Mouse (Mus musculus) lung, postnatal 25 days (tissue): Measurements from ENCODE around the gene Slc17a3.

ENCODE experiments used
- DNase-seq: peaks from one replicate; pipeline ENCODE4 v3.0.0; 2022; ENCODE audit warnings: low spot score

Gene Slc17a3

DNA sequence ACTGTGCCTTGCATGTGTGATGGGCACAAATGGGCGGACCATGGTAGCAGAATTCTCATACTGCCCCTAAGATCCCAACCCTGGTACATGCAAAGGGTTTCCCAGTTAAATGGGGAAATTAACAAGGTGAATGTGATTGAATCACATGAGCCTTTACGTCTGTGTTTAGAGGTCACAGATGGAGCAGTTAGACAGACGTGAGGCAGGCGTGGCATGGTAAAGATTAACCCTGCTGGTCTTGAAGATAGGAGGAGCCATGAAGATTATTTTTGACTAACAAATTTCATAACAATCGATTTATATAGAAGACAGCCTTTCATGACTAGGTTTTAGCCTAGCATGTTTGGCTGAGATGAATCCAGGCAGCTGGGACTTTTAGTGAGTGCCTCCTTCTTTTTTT is 33.9 kb downstream of the Slc17a3 start:
- DNase-seq: no peak

DNA sequence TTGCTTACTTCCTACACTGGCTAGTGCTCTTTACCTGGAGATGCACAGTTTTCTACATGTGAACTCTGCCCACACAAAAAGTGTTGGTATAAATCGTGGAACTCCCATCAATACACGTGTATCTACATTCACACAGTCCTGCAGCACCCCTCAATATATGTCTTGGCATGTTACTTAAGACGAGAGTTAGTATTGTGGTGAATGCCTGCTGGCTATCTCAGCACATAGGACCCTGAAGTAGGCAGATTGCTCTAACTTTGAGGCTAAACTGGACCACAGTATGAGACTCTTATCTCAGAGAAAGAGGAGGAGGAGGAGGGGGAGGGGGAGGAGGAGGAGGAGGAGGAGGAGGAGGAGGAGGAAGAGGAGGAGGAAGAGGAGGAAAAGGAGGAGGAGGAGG is 39.9 kb downstream of the Slc17a3 start:
- DNase-seq: no peak

DNA sequence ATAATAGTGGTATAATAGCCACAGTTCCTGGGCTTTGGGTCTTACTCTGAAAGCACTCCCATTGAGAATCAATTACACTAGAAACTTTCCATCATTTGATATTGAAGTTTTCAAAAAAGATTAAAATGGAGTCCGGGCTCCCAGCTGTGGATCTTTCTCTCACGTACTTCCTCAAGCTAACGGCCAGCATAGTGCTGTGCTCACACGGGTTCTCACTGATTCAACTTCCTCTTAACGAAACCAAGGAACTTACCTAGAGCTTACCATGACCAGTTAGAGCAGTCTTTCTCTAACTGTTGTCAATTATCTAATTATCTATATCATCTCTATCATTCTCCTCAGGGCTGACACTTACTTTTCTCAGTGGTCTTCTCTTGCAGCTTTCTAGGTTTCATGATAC is 40.4 kb downstream of the Slc17a3 start:
- no peak for DNase-seq

DNA sequence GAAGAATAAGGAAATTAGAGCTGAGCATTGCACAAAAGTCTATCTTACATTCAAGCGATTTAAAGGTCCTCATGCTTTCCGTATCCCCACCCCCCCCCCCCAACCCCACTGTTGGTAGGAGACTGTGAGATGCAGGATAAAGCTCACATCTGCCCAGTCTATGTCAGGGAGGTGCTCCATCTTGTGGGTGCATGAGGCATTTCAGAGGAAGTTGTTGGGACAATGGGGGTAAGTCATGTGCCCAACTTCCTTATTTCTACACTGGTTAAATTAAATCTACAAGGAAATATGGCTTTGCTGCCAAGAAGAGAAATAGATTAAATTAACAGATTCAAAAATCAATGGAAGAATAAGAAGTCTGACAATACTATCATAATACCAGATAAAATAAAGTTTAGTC is 46.3 kb downstream of the Slc17a3 start:
- DNase-seq: peak; percentile 10

DNA sequence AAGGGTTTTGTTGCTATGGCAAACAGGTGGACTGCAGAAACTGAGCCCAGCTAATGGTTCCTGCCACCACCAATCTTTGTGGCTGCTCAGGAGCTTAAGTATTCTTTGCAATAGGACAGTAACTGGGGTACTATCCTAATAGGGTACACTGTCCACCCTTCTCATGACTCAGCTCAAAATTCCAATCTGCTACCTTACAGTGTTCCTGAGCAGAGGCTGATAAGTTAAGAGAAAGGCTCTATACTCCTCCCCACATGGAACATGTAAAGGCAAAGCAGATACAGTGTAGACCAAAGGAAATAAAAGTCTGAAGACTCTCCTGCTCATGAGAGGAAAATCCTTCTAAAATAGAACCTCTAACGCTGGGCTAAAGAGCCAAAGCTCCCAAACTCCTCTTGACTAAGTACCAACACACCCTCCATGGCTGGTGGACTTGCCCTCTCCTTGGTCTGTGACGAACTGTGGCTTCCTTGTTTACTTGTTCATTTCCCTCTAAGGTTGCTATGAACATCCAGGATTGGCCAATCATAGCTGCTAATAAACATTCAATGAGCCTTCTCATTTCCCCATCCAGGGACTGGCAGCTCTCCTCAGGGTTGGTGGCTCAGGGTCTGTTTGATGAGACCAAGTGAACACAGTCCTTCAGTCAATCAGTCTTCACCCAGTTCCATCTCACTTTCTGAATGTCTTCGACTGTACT is 47.9 kb downstream of the Slc17a3 start:
- DNase-seq: no peak

DNA sequence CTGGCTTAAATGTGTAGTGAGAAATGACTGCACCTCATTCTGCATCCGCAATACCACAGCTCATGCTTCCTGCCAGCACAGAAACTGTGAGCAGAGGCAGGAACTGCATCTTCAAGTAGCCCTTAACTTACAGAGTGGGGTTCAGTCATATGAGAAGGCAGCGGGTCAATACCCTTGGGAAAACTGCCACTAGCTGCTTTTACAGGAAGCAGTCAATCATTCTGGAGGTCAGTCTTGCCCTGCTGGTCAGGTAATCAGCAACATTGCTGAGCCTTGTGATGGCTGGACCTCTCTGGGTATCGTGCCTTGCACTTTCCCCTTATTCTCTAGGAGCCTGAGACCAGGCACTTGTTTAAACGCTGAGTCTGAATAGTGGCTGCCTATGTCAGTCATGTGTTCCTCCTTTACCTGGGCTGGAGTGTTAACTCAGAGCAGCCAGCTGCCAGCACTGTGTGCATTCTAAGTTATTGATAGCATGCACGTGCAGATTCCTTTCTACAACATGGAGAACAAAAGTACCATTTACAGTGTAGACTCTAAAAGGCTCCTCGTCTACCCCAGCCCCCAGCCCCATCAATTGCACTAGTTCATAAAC is 49.9 kb downstream of the Slc17a3 start:
- no peak for DNase-seq

DNA sequence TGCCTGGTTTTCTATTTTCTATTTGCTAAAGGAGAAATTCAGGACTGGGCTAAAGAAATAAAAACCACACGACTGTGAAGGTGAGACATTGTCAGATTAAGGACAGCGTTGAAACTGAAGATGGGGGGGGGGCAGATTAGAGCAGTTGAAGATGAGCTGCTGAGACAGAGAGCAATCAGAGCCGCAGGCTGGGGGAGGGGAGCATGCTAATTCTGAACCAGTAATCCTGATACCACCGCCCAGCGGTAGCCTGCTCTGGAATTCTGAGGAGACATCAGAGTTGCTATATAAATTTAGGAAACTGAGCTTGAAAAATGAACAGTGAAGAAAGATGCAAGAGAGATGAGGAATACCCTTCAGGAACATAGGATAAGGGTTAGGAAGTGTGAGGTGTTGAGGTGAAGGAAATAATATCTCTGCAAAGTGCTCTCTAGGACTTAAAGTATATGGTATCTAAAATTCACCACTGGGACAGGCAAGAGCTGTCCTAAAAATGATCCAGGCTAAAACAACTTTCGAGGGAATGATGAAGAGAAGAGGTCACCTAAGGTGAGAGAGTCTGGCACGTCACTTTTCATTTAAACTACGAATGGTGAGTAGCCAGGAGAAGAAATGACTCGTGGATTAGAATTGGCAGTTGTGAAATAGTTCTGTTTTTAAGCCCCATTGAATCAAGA is 53.5 kb downstream of the Slc17a3 start:
- DNase-seq: no peak

DNA sequence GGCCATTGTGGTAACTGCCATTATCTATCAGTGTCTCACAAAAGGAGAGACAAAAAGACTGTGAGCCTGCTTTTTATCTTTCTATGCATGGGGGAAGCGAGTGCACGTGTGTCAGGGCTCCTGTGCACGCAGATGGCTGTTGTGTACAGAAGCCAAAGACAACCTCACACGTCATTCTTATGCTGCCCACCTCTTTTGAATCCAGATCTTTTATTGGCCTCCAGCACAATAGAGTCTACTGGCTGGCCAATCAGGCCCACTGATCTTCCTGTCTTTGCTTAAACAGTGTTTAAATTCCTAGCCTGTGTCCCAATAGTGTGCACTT is 54.0 kb downstream of the Slc17a3 start:
- DNase-seq: no peak

DNA sequence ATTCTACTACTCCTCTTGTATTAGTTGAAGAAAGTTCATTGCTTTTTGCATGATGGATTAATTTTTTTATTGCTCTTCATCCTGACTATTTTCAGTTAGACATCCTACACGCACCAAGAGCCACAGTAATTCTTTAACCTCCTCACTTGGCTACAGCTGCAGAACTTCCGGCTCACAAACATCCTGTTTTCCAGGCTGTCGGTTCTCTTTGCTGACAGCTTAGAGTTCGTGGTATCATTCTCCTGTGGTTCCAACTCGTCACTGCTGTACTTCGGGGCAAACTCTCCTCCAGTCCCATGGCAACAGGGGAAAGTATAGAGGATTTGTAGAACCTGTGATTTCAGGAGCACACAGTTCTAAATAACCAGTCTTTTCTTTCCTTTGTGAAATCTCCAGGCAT is 59.0 kb downstream of the Slc17a3 start:
- DNase-seq: peak; percentile 24

DNA sequence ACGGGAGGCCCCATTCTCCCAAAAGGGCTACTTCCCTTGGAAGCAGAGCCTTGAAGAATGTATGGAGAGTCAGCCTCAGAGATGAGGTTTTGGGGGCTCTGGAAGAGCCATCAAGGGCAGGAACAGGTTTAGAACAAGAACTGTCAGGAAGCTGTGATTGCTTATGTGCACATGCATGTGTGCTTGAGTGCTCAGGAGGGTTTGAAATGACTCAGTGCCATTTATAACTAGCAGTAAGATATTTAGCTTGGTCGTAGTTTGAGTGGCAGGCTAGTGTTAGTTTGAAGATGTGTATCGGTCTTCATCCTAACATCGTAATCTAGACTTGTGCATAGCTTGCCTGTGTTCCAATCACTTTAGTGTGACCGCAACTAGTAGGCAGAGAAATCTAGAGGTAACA is 67.7 kb downstream of the Slc17a3 start:
- DNase-seq: no peak

DNA sequence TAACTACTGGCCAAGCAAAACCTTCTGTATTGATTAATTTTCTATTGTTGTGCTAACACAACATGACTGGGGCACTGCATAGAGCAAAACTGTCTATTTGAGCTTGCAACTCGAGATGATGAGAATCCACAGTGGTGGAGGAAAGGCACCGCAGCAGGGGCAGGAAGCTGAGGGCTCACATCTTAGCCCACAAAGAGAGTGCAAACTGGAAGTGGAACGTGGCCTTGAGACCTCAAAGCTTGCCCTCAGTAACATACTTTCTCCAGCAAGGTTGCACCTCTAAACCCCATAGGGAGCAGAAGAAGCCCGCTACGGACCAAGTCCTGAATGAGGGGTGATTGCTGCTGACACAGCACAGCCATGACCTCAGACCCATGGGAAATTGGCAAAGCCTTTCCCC is 70.9 kb downstream of the Slc17a3 start:
- no peak for DNase-seq
